Mouse (Mus musculus): ENCODE results near the gene Gnai1.
A peak's percentile ranks its signal among the peaks of the same experiment; 100 is the strongest.

Gene Gnai1

DNA sequence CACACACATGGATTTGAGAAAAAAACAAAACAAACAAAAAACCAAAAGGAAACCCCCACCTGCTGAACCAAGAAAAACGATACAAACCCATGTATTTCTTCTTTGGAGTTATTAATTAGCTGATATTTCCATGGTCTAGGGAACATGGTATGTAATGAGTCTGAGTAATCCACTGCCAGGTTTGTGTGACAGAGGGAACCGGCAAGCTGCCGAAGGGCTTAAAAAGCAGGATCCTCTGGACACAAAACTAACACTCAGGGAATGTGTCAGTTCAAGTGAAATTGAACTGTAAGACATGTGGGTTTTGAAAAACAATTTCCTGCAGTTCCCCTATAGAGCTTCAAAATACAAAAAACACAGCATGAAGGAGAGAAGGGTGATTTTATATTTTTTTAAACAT is 72.1 kb downstream of the Gnai1 start:
- no peak for DNase-seq (ENCODE audit: low spot score)

DNA sequence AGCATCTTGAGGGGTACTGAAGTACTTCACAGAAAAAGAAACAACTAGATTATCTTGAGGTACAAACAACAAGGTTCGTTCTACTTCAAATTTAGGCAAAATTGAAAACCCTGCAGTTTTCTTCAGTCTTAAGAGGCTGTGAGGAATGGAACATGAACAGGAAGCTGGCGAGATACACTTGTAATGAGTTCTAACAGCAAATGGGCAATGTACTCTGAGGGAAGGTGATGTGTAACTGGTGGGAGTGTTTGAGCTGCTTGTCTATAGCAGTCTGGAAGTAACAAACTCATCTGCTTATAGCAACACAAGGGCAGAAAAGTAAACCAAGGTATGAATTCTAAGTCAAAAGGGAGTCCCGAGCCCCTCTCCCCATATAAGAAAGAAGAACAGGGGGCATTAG is 78.1 kb downstream of the Gnai1 start:
- no peak for DNase-seq (ENCODE audit: low spot score)

DNA sequence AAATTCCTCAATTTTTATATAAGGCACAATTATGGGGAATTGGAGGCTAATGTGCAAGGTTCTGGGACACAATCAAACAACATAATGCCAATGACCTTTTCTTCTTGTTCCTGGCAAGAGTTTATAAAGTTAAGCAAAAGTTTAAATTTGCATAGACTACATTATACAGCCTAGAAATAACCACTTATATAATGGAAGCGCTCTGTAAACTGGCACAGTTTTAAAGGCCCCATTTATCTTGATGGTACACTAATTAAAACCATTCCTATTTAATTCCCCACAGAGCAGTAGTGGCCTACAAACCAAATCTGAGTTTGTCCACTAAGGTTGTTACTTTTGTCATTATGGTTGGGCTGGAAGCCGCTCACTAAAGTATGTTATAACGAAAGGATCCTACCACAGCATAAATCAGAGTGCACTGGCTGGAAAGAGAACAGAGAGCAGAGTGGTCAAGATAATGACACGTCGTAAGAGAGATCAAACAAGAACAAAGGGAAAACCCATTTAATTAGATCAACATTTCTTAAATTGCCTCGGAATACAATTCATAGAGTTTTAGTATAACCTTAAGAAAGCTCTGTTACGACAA is 85.7 kb downstream of the Gnai1 start:
- no peak for DNase-seq (ENCODE audit: low spot score)

DNA sequence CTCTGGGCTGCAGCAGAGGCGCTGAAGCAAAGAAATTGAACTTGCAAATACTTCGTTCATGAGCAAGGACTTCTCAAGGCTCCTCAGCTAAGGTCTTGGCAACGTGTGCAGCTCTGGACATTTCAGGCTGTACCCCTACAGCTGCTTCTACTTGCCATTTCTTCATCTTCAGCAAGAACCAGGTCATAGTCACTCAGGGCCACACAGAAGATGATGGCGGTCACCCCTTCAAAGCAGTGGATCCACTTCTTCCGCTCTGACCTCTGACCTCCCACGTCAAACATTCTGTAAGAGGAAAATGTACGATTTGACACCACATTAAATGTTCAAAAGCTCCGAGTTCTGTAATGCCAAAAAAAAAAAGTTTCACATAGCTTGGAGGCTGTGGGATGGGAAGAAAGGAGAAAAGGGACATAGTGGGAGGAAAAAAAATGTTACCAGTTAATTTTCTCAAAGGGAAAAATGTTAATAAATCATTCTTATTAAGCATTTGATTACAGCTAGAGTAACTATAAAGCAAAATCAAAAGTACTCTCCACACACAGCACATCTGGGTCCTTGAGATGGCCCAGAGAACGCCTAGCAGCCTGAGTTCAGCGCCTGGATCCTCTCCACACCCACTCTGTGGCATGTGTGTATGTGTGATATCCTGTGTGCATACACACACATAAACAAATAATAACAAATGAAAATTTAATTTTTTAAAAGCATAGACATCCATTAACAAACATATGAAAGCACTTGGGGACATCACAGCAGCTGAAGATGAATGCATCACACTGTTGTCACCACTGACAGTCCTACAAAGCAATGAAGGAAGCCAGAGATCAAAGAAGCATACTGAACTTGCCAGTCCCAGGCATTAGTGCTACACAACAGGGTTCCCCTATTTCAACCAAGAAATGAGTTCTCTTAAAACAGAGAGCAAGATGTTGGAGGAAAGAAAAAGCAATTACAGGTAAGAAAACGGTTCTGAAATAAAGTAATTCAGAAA is 86.6 kb downstream of the Gnai1 start:
- DNase-seq (ENCODE audit: low spot score) = no peak

DNA sequence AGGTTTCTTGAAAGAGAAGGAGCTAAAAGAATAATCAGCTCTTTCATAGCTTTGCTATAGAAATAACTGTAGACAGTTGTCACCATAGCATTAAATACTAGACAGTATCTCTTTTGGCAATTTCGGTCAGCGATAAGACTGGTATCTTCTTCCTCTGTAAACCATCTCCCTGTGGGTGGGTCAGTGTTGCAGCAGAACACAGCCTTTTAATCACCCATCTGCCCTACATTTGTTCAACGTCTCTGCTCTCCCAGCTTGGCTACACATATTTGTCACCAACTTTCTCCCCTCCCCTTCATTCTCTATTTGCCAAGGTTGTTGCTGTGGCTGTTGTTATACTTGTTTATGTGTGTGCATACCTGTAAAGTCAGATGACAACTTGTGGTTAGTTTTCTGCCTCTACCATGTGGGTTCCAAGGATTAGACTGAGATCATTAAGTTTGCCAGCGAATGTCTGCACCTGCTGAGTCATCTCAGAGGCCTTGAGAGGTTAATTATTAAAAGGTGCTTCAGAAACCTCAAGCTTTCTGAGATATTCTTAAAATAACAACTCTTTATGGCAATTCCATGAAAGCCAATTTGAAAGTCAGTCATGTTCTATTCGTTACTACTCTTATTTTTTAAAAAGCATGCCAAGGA is 109.7 kb downstream of the Gnai1 start:
- DNase-seq (ENCODE audit: low spot score) = no peak

DNA sequence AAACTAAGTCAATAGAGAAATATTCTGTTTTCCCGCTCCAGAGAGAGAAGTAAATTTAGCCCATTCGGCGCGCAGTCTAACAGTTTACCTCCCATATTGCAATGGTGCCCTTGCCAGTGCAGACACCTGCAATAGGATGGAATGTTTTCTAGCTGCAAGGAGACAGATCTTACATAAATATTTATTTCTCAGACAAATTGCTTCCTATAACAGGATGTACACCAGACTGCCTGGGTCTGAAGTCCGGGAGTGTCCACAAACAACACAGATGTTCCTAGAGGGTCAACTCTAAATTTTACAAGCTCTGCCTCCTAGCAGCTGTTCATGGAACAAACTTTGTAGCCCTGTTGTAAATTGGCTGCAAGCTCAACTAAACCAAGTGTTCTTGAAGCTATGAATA is 111.0 kb downstream of the Gnai1 start:
- no peak for DNase-seq (ENCODE audit: low spot score)

DNA sequence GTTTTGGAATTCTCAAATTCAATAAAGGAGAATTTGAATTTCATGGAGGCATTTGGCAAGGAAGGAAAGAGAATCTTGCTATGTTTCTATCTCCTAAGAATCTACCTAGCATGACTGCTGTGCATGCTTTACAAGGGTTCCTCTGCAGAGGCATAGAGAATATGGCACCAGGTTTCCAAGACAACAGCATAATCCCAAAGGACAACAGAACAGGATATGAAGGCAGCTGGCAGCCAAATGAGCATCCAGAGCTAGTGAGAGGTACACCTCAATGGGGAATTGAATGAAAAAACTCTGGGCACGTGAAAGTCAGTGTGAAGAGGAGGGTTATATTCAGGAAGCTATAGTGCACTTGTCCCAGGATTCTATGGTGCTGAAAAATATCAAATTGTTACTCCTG is 130.8 kb downstream of the Gnai1 start:
- peak; percentile 32 for DNase-seq (ENCODE audit: low spot score)

DNA sequence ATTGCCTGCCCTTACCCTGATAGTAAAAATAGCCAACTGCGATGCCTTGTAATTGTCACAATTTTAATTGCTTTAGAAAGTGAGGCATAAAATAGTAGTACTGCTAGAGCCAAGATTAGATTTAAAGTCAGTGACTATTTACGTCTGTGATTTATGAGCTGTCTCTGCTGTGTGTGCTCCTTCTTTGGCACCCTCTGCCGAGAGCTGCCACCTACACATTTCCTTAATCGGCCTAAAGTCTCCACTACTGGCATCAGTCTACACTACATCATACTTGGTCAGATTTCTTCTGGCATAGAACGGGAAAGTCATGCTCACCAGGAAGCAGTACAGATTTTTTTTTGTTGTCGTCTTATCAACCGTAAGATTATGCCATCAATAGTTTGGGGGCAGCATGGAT is 131.3 kb downstream of the Gnai1 start:
- DNase-seq (ENCODE audit: low spot score) = no peak

DNA sequence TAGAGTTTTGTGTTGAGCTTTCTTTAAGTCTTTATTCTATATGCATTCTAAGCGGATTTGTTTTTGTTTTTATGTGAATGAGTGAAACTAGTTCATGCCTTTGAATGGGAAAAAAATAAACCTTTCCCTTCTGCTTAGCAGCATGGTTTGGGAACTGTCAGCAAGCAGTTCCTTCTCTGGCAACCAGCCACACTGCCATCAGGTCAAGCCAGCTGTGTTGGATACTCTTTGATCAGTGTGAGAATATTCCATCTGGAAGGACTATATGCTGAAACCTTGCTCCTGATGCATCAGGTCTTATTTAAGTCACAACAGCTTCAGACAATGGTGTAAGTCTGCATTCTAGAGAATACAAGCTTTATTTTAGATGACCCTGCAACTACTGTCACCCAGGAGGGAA is 139.3 kb downstream of the Gnai1 start:
- DNase-seq (ENCODE audit: low spot score) = no peak

DNA sequence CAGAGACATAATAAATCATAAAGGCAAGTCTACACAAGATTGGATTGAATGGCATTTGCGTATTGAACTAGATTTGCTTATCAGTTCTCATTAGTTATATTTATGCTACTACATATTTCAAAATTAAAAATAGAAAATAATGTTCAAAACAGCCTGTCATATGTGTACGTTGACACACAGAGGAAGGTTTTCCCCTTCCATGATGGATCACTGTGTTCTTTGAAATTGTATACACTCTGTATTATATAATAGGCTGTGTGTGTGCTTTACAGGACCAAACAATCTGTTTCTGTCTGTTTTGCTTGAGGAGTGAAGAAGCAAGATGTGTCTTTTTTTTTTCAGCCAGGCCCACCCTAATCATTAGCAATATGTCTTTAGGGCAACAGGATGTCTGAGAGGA is 141.9 kb downstream of the Gnai1 start:
- DNase-seq (ENCODE audit: low spot score) = no peak

DNA sequence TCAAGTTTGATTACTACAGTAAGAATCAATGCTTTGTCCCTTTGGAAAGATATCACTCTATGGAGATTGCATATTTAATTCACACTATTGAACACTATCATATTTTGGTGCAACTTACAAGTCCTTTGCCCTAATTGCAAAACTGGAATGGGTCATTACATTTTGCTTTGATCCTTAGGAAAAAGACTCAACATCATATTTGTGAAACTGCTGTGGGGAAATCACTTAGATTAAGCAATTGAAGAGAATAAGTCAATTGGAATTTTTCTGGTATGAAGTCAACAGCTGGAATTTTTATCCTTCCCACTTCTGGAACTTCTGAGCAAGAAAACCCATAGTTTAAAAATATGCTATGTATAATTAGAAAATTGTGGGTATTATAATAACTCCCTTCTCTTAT is 142.3 kb downstream of the Gnai1 start:
- DNase-seq (ENCODE audit: low spot score) = no peak
